Mouse (Mus musculus) heart, embryonic 10.5 days (tissue): ENCODE data around the gene Gm20517. TPM values are rescaled to one million over a fixed set of nuclear protein-coding genes. Genes with fewer than 3 reads are reported as not detected.

Experiments used
- DNase-seq: peaks from one replicate; pipeline ENCODE4 v3.0.0-alpha.2; 2017; ENCODE audit warnings: low spot score
- H3K27ac ChIP-seq: fragments of 300-500 bp; sonication (generic); 2 replicates; pipeline ENCODE4 v1.5.1; 2016; ENCODE audit warnings: mild to moderate bottlenecking
- H3K27me3 ChIP-seq: fragments of 300-500 bp; sonication (generic); 2 replicates; pipeline ENCODE4 v1.6.1; 2016; ENCODE audit warnings: mild to moderate bottlenecking; ENCODE audit not compliant: poor library complexity, insufficient read depth, severe bottlenecking
- H3K36me3 ChIP-seq: fragments of 300-500 bp; sonication (generic); 2 replicates; pipeline ENCODE4 v1.6.1; 2016; ENCODE audit warnings: mild to moderate bottlenecking, moderate library complexity
- H3K4me1 ChIP-seq: fragments of 300-500 bp; sonication (generic); 2 replicates; pipeline ENCODE4 v1.6.1; 2016; ENCODE audit warnings: mild to moderate bottlenecking
- H3K4me3 ChIP-seq: fragments of 300-500 bp; sonication (generic); 2 replicates; pipeline ENCODE4 v1.5.1; 2016; ENCODE audit warnings: mild to moderate bottlenecking, moderate library complexity
- H3K9me3 ChIP-seq: fragments of 300-500 bp; sonication (generic); 2 replicates; pipeline ENCODE4 v1.6.1; 2016; ENCODE audit warnings: mild to moderate bottlenecking, moderate library complexity
- WGBS: fragments of 180-500 bp; shearing (Covaris S2); methylation state at CpG from one replicate; pipeline ENCODE4 v1.1.7; 2016; 5-methylcytosine and 5-hydroxymethylcytosine counted together
- polyA plus RNA-seq: library from polyadenylated mRNA; unstranded; fragments of >200 nt; fragmentation: Nextera tagmentation; extraction: Ambion mirVana; gene quantifications from 2 replicates; pipeline ENCODE4 v1.2.1, GENCODE M21; 2016

Gene Gm20517
- polyA plus RNA-seq, 1 experiment from 2014 or later, result 1.6 TPM

- Histone ChIP-seq H3K4me1 (peaks cover 23% of the 10 kb centered on the region), H3K27me3 (peaks cover 21% of the 10 kb centered on the region), H3K4me3 (no peak overlapping the region), H3K9me3 (no peaks in the 10 kb centered on the region), H3K27ac (no peak overlapping the region), H3K36me3 (peaks cover 41% of the 10 kb centered on the region)
- WGBS, result 21% methylated on average over 9 of the region's 9 CpGs
- DNase-seq, result no peak
Measured at GRCm38 (mm10) chr17:47676581-47676980, 65.2 kb downstream of the Gm20517 start.

- WGBS, result 81% methylated on average over 5 of the region's 5 CpGs
- Histone ChIP-seq H3K36me3 (peaks cover 56% of the 10 kb centered on the region), H3K4me1 (peaks cover 10% of the 10 kb centered on the region; the same call in 1 of the 2 replicates), H3K27ac (no peak overlapping the region), H3K9me3 (no peaks in the 10 kb centered on the region), H3K27me3 (peaks cover 9% of the 10 kb centered on the region), H3K4me3 (no peak overlapping the region)
- DNase-seq, result no peak
Measured at GRCm38 (mm10) chr17:47678238-47678637, 66.8 kb downstream of the Gm20517 start.

GRCm38 (mm10) chr17:47678702-47679101, 67.3 kb downstream of the Gm20517 start:
- H3K36me3 ChIP-seq, result peaks cover 59% of the 10 kb centered on the region
- no peak overlapping the region for H3K27ac ChIP-seq
- WGBS, result 84% methylated on average over 5 of the region's 5 CpGs
- peaks cover 6% of the 10 kb centered on the region; the same call in 1 of the 2 replicates for H3K4me1 ChIP-seq
- H3K27me3 ChIP-seq, result peaks cover 4% of the 10 kb centered on the region
- no peak overlapping the region for H3K4me3 ChIP-seq
- DNase-seq, result no peak
- no peaks in the 10 kb centered on the region for H3K9me3 ChIP-seq

GRCm38 (mm10) chr17:47682836-47683235, 71.4 kb downstream of the Gm20517 start:
- no peaks in the 10 kb centered on the region for H3K9me3 ChIP-seq
- DNase-seq, result no peak
- no peak overlapping the region for H3K27ac ChIP-seq
- H3K4me1 ChIP-seq, result peaks cover 8% of the 10 kb centered on the region
- 78% methylated on average over 4 of the region's 4 CpGs for WGBS
- no peak overlapping the region for H3K4me3 ChIP-seq
- H3K36me3 ChIP-seq, result peaks cover 75% of the 10 kb centered on the region
- no peaks in the 10 kb centered on the region for H3K27me3 ChIP-seq

GRCm38 (mm10) chr17:47687409-47688343, 76.3 kb downstream of the Gm20517 start:
- peaks cover 34% of the 10 kb centered on the region for H3K27me3 ChIP-seq
- peak overlapping the region; percentile 90 for H3K4me3 ChIP-seq
- WGBS, result under 1% methylated on average over 70 of the region's 70 CpGs
- H3K36me3 ChIP-seq, result peaks cover 33% of the 10 kb centered on the region
- peak; percentile 98 for DNase-seq
- no peaks in the 10 kb centered on the region for H3K9me3 ChIP-seq
- H3K27ac ChIP-seq, result peak overlapping the region; percentile 89
- peaks cover 24% of the 10 kb centered on the region for H3K4me1 ChIP-seq

- WGBS, result under 1% methylated on average over 9 of the region's 9 CpGs
- Histone ChIP-seq H3K4me1 (peaks cover 25% of the 10 kb centered on the region), H3K27me3 (peaks cover 40% of the 10 kb centered on the region), H3K9me3 (no peaks in the 10 kb centered on the region), H3K36me3 (peaks cover 28% of the 10 kb centered on the region), H3K4me3 (peak within 1 kb of the TSS; percentile 90), H3K27ac (peak within 1 kb of the TSS; percentile 89)
- no peak for DNase-seq
Measured at GRCm38 (mm10) chr17:47688344-47688607, 76.9 kb downstream of the Gm20517 start, which contains the start of gene Tomm6. Gene Tomm6, minus strand, starts transcription at chr17:47688386.

- H3K36me3 ChIP-seq, result peaks cover 25% of the 10 kb centered on the region
- WGBS, result 2% methylated on average over 58 of the region's 58 CpGs
- peak within 1 kb of the TSS; percentile 89 for H3K27ac ChIP-seq
- peak; percentile 92 for DNase-seq
- peaks cover 45% of the 10 kb centered on the region for H3K27me3 ChIP-seq
- H3K4me1 ChIP-seq, result peaks cover 31% of the 10 kb centered on the region
- H3K9me3 ChIP-seq, result no peaks in the 10 kb centered on the region
- H3K4me3 ChIP-seq, result peak within 1 kb of the TSS; percentile 90
Measured at GRCm38 (mm10) chr17:47688608-47689575, 77.5 kb downstream of the Gm20517 start, which contains the start of gene Frs3. Gene Frs3, plus strand, starts transcription at chr17:47689030.

GRCm38 (mm10) chr17:47689894-47690293, 78.5 kb downstream of the Gm20517 start:
- H3K27me3 ChIP-seq, result peaks cover 45% of the 10 kb centered on the region
- no peak for DNase-seq
- H3K4me1 ChIP-seq, result peaks cover 41% of the 10 kb centered on the region
- WGBS, result 83% methylated on average over 8 of the region's 8 CpGs
- no peaks in the 10 kb centered on the region for H3K9me3 ChIP-seq
- H3K36me3 ChIP-seq, result peaks cover 16% of the 10 kb centered on the region
- no peak overlapping the region; the same call in 1 of the 2 replicates for H3K4me3 ChIP-seq
- no peak overlapping the region for H3K27ac ChIP-seq

- DNase-seq, result no peak
- H3K27me3 ChIP-seq, result peaks cover 48% of the 10 kb centered on the region
- no peak overlapping the region for H3K27ac ChIP-seq
- H3K4me3 ChIP-seq, result no peak overlapping the region
- H3K4me1 ChIP-seq, result peaks cover 45% of the 10 kb centered on the region
- peaks cover 2% of the 10 kb centered on the region; the same call in 1 of the 2 replicates for H3K36me3 ChIP-seq
- WGBS, result 89% methylated on average over 3 of the region's 3 CpGs
- H3K9me3 ChIP-seq, result no peaks in the 10 kb centered on the region
Measured at GRCm38 (mm10) chr17:47691650-47692049, 80.3 kb downstream of the Gm20517 start.

- 30% methylated on average over 13 of the region's 13 CpGs for WGBS
- Histone ChIP-seq H3K4me1 (peaks cover 33% of the 10 kb centered on the region), H3K9me3 (no peaks in the 10 kb centered on the region), H3K4me3 (peak overlapping the region; percentile 84), H3K27ac (peak overlapping the region; percentile 92; the same call in 1 of the 2 replicates), H3K27me3 (peaks cover 57% of the 10 kb centered on the region), H3K36me3 (no peaks in the 10 kb centered on the region)
- no peak for DNase-seq
Measured at GRCm38 (mm10) chr17:47693671-47694441, 82.5 kb downstream of the Gm20517 start.

- Histone ChIP-seq H3K36me3 (no peaks in the 10 kb centered on the region), H3K9me3 (no peaks in the 10 kb centered on the region), H3K4me3 (peak within 1 kb of the TSS; percentile 84), H3K4me1 (peaks cover 29% of the 10 kb centered on the region), H3K27me3 (peaks cover 57% of the 10 kb centered on the region), H3K27ac (peak within 1 kb of the TSS; percentile 92)
- DNase-seq, result no peak
- WGBS, result 3% methylated on average over 3 of the region's 3 CpGs
Measured at GRCm38 (mm10) chr17:47694442-47694502, 82.9 kb downstream of the Gm20517 start, which contains the start of gene Gm21981. Gene Gm21981, minus strand, starts transcription at chr17:47694455.

- Histone ChIP-seq H3K27me3 (peaks cover 53% of the 10 kb centered on the region), H3K9me3 (no peaks in the 10 kb centered on the region), H3K4me3 (peak within 1 kb of the TSS; percentile 84), H3K4me1 (peaks cover 24% of the 10 kb centered on the region), H3K27ac (peak within 1 kb of the TSS; percentile 92), H3K36me3 (peaks cover 3% of the 10 kb centered on the region; the same call in 1 of the 2 replicates)
- under 1% methylated on average over 82 of the region's 82 CpGs for WGBS
- DNase-seq, result peak; percentile 97
Measured at GRCm38 (mm10) chr17:47694503-47695336, 83.3 kb downstream of the Gm20517 start, which contains the start of gene Prickle4. Gene Prickle4, minus strand, starts transcription at chr17:47694736.
